Mouse (Mus musculus) CD4-positive helper T cell, adult 2 months (primary cell): ENCODE results near the gene Cpm.

ENCODE experiments used
- DNase-seq: peaks from one replicate; pipeline ENCODE4 v3.0.0-alpha.2; 2012; ENCODE audit warnings: low read depth, missing footprints, low spot score

The Cpm gene

DNA sequence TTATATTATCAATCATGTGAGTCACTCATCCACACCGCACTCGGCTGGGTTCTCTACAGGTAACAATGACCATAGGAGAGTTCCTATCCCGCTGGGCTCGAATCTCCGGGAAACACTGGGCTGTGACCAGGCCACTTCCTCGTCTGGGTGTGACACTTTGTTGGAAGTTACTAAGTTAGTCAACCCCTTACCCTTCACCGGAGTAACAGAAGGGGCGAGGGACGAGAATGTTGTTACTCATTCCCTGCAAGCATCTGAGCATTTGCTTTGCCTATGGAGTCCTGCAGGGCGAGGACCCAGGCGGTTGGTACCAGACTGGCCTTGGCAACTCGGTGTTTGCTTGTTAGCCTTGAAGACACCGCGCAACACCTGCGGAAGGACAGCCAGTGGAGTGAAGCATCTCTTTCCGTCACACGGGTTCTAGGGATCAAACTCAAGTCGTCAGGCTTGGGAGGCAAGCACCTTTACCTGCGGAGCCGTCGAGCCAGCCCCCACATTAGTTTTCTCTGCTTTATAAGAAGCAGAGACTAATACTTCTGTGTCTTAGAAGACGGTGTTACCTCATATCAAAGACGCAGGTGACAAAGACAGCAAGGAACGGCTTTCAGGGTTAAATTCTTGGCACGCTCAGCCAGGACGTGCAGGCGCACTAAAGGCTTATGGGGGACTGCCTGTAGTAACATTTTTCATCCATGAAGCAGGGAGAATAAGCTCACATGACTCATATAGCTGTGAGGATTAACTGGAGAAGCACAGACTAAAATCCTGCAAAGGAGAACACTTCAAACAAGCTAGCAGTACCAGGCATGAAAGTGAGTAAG lies 10.0 kb upstream of the Cpm start:
- no peak for DNase-seq

DNA sequence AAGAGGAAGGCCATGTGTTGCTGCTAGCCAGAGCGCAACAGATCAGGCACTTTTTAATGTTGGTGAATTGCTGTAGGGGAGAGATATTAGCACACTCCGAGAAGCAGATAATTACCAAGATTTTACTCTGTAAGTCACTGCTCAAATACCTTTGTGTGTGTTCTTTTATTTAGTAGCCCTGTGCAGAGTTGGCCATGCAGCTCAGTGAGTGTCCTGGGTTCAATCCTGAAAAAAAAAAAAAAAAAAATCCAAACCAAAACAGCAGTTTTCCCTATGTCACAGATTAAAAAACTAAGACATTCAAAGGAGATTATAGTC lies 9.5 kb upstream of the Cpm start:
- no peak for DNase-seq

DNA sequence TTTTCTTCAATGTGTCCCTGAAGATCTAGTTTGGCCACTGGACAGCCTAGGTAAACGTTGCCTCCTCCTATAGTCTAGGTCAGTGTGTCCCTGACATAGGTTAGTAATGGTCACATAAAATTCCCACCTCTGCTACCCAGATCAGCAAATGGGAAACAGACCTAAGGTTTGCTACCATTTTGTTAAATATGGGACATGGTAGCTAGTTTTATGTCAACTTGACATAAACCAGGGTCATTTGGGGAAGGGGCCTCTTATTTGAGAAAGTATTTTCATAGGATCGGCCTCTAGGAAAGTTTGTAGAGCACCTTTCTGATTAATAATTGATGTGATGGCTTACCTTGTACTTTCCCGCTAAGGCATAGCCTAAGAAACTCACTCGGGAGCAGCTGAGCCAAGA lies 8.8 kb upstream of the Cpm start:
- DNase-seq: no peak

DNA sequence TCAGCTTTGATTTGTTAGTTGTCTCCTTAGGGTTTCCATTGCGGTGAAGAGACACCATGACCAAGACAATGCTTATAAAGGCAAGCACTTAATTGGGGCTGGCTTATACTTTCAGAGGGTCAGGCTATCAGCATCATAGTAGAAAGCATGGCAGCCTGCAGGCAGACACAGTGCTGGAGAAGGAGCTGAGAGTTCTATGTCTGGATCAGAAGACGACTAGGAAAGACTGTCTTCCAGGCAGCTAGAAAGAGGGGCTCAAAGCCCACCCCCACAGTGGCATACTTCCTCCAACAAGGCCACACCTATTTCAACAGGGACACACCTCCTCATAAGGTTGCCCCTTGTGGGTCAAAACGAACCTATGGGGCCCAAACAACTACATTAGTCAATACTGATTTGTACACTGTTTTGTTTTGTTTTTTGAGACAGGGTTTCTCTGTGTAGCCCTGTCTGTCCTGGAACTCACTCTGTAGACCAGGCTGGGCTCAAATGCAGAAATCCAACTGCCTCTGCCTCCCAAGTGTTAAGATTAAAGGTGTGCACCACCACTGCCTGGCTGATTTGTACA lies 8.3 kb upstream of the Cpm start:
- DNase-seq: no peak

DNA sequence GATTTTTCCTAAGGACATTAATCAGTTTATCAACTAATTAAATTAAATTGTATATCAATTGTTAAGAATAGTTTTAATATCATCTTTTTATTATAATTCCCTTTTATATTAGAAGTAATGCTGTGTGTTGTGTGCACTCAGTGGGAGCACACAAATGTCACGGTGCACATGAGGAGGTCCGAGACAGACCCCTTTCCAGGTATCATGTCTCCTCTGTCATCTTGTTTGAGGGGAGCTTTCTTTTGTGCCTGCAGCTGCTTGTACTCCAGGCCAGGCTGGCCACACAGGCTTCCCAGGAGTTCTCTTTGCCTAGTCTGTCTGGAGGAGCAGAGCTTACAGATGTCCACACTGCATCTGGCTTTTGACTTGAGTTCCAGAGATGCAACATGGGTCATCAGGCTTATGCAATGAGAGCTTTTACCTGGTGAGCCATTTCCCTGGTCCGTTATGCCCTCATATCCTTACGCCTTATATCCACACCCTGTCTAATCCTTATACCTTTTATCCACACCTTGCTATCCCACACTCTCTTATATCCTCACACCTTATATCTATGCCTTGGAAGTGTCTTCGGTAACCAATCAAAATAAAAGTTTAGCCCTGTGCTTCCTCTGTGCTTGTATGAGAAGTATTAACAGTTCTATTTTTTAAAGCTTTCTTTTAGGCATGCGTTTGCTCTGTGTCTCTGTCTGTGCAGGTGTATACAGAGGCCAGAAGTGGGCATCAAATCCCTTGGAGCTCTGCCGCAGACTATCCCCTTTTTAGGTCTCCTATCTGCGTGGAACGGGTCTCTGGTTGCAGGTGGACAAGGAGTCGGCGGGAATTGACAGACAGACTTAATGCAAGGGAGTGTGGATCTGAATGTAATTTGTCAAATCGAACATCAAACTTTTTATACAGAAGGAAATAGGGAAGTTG lies 7.4 kb upstream of the Cpm start:
- DNase-seq: no peak

DNA sequence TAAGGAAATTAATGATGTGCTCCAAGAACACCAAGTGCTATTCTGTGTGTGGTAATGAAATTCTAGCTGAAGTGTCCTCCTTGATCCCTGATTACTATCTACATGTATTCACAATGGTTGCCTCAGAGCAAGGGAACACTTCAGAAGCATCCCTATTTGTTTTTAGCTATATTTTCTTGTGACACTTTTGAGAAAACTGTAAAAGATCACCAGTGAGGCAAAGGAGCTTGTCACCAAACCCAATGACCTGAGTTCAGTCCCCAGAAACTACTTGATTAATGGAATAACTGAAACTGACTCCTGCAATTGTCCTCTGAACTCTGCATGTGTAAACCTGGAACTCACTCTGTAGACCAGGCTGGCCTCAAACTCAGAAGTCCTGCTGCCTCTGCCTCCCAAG lies 5.9 kb upstream of the Cpm start:
- DNase-seq: no peak

DNA sequence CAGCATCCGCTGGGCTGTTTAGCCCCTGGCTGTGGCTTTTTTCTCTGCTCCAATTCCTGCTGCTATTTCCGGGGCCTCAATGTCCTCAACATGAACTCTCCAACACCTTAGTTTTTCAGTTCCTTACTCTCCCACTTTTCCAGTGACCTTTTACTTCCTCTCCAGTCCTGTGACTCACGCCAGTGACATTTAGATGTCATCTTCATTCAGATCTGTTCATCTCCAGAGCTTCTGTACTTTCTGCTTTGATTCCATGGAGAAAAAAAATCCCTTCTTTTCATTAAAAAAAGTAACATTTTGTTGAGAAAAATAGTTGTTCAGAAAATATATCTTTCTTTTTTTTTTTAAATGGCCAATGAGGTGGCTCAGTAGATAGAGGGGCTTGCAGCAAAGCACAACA lies 5.1 kb upstream of the Cpm start:
- DNase-seq: peak; percentile 38

DNA sequence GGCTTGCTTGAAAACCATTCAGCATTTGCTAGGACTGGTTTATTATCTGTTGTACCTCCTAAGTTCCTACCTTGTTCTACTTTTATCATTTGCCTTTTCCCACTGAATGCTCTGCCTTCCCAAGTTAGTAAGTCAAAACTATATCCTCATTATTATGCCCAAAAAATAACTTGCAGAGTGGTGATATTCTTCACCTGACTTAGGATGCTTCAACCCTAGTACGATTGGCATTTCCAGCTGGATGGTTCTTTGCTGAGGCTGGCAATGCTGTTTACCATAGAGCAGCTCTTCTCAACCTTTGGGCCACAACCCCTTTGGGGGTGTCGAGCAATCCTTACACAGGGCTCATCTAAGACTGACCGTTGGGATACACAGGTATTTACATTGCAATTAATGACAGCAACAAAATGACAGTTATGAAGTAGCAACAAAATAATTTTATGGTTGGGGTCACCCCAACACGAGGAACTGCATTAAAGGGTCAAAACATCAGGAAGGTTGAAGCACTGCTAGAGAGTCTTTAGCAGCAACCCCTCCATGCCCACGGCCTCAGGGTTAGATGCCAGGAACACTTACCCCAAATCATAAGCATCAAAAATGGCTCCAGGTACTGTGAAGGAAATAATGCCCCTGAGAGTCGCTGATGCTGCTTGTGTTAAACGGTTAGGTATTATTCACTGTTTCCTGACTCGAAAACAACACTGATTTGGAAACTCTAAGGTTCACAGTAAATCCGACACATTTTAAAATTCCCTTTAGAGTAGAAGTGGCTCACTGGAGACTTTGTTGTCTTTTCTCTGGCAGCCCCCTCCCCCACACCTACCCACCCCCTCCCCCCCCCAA lies 4.4 kb upstream of the Cpm start:
- DNase-seq: no peak

DNA sequence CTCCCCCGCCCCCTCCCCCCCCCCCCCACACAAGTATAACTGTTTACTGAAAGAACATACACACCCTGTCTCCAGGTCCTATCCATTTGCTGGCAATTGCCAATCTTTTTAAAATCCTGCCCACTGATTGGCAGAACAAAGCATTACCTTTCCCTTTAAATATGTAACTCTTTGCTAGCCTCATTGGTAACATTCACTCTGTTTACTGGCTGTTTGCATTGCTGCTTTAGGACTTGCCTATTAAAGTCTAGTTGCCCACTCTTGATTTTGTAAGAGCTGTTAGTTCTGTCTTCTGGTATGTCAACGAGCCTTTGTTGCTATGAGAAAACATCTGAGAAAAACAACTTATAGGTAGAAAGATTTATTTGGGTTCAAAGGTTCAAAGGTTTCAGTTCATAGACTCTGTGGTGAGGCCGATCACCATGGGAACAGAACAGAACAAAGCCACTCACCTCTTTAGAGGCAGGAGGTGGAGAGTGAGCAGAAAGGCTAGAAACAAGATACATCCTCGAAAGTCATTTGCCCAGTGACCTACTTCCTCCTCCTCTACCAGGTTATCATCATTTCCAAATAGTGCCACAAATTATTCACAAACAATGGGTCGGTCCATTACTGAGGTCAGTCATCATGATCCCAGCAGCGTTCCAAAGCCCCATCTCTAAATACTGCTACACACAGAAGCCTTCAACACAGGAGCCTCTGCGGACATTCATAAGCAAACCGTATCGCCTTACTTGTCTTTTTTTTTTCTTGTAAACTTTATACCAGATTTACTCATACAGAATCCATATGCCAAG lies 3.6 kb upstream of the Cpm start:
- DNase-seq: peak; percentile 88

DNA sequence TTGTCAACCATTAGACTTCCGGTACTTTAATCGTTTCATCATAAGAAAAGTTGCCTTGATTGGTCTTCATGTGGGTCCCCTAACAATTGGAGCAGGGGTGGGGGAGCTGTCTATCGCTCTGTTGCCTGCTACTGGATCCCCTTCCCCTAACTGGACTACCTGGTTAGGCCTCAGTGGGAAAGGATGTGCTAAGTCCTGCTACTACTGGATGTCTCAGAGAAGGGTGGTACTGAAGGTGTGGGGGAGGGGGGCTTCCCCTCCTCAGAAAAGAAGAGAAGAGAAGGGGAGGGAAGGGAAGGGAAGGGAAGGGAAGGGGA lies 3.0 kb upstream of the Cpm start:
- peak; percentile 51 for DNase-seq

DNA sequence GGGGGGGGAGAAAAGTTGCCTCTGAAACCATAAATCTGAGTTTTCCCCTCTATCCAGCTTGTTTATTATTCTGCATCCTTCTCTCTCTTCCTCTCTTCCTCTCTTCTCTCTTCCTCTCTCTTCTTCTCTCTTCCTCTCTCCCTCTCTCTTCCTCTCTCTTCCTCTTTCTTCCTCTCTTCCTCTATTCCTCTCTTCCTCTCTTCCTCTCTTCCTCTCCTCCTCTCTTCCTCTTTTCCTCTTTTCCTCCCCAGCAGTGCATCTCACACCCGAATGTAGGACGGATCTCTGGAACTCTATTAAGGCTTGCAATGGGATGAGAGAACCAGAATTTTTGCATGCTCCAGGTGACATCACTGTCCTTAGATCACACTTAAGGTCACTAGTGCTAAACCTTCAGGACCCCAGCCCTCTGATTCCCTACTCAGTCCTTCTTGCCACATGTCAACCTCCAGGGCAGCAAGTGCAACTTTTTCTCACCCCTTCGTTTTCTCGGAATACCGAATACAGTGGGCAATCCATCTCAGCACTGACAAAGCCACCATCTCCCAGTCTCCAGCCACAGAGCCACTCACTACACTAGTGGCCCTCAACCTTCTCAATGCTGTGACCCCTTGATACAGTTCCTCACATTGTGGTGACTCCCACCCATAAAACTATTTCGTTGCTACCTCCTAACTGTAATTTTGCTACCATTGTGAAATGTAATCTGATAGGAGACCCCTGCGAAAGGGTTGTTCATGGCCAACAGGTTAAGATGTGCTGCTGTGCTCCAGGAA lies 2.3 kb upstream of the Cpm start:
- no peak for DNase-seq

DNA sequence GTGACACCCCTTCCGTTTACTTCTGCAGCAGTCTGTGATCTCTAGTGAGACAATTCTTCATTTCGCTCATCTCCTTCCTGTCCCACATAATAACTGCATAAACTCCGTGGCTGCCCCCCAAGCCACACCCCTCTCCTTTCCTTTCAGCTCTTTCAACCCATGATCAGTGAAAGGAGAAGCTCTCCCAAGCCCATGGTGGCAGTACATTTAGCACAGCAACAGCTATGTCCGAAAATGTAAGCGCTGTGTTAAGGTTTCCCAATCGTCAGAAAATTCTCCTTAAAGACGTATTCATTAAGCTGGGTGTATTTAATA lies 1.7 kb upstream of the Cpm start:
- peak; percentile 83 for DNase-seq

DNA sequence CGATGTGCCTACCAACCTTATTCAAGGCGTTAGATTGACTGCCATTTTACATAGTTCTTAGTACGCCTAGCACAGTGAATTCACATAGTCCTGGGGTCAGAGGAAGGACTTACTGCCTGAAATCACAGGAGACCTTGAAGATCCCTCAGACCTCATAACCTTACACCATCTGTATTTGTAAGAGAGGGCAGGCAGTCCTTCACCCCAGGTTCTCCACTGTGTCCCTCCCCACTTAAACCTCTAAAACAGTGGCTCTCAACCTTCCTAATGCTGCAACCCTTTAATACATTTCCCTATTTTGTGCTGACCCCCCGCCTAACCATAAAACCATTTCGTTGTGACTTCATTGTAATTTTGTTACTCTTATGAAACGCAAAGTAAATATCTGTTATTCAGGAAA lies 1.4 kb upstream of the Cpm start:
- no peak for DNase-seq

DNA sequence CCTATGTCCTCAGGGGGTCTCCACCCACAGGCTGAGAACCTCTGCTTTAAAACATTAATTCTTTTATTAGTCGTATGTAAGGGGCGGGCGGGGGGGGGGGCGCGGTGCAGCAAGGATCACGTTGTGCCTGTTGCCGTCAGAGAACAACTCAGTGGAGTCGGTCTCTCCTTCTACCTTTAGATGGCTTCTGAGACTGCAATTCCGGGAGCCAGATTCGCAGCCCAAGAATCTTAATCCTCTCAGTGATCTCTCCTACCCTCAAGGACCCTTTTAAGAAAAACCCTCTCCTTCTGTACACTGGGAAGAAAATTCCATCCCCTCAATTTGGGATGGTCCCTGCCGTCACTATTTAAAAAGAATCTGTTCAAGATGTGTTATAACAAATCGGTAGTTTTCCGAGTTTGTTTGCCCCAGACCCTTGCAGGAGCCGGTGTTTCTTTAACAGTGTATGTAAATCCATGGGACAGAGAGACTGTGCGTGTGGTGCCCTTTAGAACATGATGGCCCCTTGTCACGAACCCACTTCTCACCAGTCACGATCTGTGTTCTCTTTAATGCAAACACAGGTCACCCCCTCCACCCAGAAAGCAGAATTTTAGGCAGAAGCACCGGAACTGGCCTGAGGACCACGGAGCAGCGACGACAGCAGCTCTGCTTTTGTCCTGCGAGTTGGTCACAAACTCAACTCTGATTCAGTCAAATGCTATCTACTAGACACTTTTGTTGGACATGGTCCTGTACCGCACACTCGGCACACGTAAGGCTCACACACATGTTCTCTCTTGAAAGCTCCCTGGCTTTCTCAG lies 734 bp upstream of the Cpm start:
- peak; percentile 19 for DNase-seq

DNA sequence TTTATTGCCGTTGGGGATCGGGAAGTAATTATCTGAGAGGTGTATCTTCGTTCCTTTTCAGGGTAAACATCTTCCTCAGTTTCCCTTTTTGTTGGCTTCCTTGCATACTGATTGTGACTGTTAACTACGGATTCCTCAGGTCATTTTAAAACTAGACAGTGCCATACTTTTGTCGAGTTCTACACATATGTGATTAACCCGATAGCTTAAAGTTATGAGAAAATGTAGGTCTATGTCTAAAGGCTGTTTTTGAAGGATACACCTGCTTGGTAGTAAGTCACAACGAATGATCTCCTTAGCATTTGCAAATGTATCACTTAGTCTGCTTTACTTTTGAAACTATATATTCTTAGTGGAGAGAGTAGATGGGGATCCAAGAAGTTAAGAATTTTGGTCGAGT lies 876 bp downstream of the Cpm start:
- no peak for DNase-seq

DNA sequence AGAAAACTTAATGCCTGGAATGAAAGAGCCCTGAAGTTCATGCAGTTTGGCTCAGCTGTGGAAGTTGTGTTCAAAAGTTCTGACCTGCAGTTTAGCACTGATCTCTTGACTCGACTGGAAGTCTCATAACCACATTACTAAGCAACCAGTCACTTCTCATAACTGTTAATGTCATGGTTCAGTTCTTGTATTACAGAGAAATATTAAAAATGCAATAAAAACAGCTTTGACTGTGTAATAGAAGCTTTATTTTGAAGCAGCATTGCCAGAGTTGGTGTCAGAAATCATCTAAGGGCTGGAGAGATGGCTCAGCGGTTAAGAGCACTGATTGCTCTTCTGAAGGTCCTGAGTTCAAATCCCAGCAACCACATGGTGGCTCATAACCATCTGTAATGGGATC lies 1.5 kb downstream of the Cpm start:
- no peak for DNase-seq

DNA sequence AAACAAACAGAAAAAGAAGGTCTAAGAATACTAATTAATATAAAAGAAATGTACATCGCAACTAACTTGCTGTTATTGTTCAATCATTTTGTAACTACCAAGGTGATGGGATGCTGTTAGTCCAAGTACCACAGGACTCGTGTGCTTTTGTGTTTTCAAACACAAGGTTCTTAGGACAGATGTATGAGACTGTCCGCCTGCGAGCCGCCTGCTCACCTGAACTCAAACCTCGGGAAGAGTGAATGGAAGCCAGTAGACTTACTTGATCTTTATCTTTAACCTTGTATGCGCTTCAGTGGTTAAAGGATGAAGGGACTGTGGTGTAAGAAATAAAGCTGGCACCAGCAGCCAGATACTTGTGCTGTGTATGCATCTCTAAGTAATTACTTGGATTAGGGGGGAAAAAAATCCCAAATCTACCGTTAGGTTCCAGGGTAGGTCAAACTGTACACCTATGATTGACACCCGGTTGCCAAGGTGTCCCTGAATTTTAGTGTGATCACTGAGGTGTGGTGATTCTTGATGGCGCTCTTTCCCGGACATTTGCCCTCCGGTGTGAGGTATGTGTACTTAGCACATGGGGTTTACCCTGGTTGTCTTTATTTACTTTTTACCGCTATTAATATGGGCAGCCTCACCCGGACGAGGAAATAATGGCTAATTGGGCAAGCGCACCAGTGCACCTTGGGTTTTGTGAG lies 2.4 kb downstream of the Cpm start:
- DNase-seq: no peak

DNA sequence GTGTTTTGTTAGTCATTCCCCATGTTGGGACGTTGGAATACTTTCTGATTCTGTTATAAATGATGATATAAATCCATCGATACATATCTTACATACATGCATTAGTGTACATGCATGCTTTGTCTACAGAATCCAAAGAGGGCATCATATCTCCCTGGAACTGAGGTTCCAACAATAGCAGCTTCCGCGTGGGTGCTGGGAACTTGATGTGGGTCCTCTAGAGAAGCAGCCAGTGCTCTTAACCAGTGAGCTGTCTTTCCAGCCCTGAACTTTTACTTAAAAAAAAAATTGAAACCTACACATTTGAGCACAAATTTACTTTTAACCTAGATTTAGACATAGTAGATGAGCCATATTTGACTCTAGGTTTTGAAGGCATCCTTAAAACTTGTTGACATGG lies 3.1 kb downstream of the Cpm start:
- DNase-seq: no peak

DNA sequence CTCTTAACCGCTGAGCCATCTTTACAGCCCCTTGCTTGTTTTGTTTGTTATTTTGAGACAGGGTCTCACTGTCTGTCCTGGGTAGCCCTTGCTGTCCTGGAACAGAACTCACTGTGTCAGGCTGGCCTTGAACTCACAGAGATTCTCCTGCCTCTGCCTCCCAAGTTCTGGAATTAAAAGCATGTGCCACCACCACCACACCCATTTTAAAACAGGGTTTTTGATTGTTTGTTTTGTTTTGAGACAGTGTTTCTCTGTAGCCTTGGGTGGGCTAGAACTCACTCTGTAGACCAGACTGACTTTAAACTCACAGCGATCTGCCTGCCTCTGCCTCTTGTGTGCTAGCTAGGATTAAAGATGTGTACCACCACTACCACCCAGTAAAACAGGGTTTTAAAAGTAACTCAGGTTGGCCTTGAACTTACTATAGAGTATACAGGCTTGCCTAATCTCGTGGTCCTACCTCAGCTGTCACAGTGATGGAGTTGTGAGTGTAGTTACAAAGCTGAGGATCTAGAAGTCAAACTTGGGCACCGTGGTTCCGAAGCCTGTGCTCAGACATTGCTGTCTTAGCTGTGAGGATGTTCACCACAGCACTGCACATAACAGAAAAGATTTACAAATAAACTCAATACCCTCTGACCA lies 4.4 kb downstream of the Cpm start:
- DNase-seq: no peak
